ENCODE assay signal across 16 mouse cellular contexts in the genomic region with DNA sequence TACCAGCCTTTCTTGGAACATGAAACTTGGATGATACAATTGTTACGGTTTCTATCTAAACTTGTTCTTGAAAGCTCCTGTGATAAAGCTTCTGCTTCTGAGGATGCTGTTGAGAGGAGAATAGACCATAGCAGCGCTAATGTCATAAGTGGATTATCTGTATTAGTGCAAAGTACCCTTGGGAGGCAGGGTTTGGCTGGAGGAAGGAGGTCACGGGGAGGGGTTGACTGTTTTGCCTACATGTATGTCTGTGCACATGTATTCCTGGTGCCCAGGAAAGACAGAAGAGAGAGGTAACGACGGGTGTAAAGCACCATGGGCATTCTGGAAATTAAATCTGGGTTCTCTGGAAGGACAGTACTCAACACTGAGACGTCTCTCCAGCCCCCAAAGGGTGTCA. TPM values are rescaled to one million over a fixed set of nuclear protein-coding genes. Genes with fewer than 3 reads are reported as not detected.
DNase-seq lines count a peak whose midpoint lies in the region.
"Had no signal": no experiment of that assay in that cellular context is flagged by ENCODE, and none has a peak within 500 bp of the region (broad histone marks: within the 10 kb centered on the region; RNA-seq: fewer than 3 reads in every experiment).

No protein-coding gene starts in this region.

- peak; percentile 72 for DNase-seq in retina, adult 2 months (ENCODE audit: low read depth, low spot score)
- DNase-seq in retina, embryonic 14.5 days (ENCODE audit: low spot score) = no peak
- peak; percentile 73 for DNase-seq in retina, postnatal 1 day
- DNase-seq in retina, postnatal 7 days (ENCODE audit: low read depth, low spot score) = peak; percentile 56
- no peak for DNase-seq in spleen, postnatal 4 days (ENCODE audit: low spot score in 2 of 2)
- no peak for DNase-seq in frontal cortex, adult 2 months (ENCODE audit: extremely low spot score in 1 of 2, low spot score in 1 of 2)
- DNase-seq: adrenal gland, adult 2 months; adrenal gland, adult 8-10 months; adrenal gland, postnatal 10 days; adrenal gland, postnatal 14 days; adrenal gland, postnatal 25 days; adrenal gland, postnatal 36 days; B cell, adult 2 months; cerebellum, adult 11 months; cerebellum, adult 11-12 months; cerebellum, adult 18-20 months had no signal

RNA-seq across cellular contexts. Expression of gene Msmo1, which starts 40.5 kb away (rescaled TPM):
- polyA plus RNA-seq in frontal cortex, adult 2 months (2012; rRNA removed) = 92.8 and 117 TPM in 2 replicates

Comparison
In these comparisons a context has a peak if more than half of its experiments do, and no peak if none do; other contexts are left out.
1. DNase-seq: peak in retina, adult 2 months (single experiment), retina, postnatal 1 day (single experiment) and retina, postnatal 7 days (single experiment); none in retina, embryonic 14.5 days (single experiment), spleen, postnatal 4 days (0 of 2) and frontal cortex, adult 2 months (0 of 2).